Mouse (Mus musculus) heart, adult 11 months (tissue): Measurements from ENCODE around the gene Armt1.

Source experiments
- DNase-seq: peaks from one replicate; pipeline ENCODE4 v3.0.0; 2022

Gene Armt1

DNA sequence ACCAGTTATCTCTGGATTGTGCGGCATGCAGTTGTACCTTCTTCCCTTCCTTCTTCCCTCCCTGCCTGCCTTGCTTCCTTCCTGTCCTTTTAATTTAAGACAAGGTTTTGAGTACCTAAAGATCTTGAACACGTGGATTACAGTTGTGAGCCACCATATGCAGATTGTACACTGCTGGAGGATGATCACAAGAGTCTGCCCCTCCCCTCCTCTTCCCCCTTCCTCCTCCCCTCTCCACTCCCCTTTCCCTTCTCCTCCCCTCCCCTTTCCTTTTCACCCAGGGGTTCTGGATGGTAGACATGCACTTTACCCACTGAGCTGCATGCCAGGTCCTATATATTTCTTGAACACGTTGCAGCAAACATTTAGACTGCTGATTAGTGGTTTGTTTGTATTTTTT, 3.1 kb downstream of the Armt1 start:
- no peak for DNase-seq

GRCm38 (mm10) chr10:4456409-4456808, 24.1 kb downstream of the Armt1 start:
- peak; percentile 87 for DNase-seq

DNA sequence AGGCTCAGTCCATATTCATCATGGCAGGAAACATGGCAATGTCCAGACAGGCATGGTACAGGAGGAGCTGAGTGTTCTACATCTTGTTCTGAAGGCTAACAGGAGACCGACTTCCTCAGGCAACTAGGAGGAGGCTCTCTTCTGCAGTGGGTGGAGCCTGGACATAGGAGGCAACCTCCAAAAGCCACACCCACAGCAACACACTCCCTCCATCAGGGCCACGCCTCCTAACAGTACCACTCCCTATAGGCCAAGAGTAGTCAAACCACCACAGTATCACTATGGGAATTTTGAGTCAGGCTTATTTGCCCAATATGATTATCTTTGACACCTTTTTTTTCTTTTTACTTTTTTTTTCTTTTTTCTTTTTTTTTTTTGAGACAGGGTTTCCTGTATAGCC, 27.9 kb downstream of the Armt1 start:
- DNase-seq = peak; percentile 84

GRCm38 (mm10) chr10:4465799-4466198, 33.5 kb downstream of the Armt1 start:
- peak; percentile 52 for DNase-seq

DNA sequence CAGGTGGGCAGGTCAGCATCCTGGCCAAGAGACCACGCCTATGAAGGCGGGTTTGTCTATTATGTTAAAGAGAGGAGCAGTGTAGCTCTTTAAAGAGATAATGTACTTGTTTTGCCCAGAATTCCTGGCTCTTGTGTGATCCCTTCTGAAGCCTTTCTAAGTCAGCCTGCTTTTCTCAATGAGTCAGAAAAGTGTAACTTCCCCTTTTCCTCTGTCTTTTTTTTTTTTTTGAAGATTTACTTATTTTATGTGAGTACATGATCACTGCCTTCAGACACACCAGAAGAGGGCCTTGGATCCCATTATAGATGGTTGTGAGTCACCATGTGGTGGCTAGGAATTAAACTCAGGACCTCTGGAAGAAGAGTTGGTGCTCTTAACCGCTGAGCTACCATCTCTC, 37.1 kb downstream of the Armt1 start:
- DNase-seq = peak; percentile 31

DNA sequence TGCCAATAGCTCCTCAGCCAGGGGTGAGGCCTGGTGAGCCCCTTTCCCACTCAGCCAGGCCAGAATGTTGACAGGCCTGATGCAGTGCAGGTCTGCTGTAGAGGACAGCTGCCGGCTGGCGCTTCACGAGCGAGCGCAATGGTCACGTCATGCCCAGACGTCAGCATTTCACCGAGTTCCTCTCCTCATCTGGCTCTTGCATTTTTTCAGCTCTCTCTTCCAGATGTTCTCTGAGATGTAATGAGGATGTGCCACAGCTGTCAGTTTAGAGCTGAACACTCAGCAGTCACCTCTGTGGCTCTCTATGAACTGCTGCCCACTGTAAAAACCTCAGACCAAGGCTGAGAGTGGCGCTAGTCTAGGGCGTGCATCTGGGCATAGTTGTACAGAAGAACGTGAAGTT, 41.3 kb downstream of the Armt1 start:
- peak; percentile 91 for DNase-seq

DNA sequence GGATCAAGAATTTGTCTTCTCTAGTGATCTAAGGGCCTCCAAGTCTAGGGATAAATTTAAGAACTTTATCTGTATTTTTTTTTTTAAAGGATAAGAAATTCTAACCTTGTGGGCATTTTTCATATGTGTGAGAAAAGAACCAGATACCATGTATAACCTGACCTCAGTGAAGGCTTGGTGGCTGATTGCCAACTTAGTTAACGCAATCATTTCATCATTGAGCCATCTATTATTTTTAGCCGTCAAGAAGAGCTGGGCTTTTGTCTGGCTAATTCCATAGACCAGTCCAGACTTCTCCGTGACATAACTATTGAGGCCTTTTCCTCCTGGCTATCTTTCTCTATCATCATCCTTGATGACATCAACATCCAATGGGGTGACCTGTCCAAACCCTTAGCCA, 43.2 kb downstream of the Armt1 start:
- DNase-seq = peak; percentile 4

GRCm38 (mm10) chr10:4476604-4477003, 44.3 kb downstream of the Armt1 start:
- DNase-seq = no peak

DNA sequence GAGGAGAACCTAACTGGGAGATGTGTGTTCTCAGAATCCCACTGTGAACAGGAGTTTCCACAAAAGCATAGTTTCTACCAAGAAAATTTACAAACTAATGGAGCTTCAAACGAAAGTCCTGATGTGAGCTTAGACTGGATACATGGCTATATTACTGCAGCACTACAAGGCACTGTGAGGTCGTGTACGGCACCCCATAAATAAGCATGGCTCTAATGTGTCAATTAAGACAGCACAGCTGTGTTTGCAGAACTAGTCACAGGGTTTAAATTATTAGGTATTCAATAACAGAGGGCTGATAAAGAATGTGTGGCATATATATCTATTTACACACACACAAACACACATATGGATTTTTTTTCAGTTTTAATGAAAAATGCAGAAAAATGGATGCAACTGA, 48.7 kb downstream of the Armt1 start:
- DNase-seq = no peak

GRCm38 (mm10) chr10:4481695-4482094, 49.4 kb downstream of the Armt1 start:
- peak; percentile 96 for DNase-seq

DNA sequence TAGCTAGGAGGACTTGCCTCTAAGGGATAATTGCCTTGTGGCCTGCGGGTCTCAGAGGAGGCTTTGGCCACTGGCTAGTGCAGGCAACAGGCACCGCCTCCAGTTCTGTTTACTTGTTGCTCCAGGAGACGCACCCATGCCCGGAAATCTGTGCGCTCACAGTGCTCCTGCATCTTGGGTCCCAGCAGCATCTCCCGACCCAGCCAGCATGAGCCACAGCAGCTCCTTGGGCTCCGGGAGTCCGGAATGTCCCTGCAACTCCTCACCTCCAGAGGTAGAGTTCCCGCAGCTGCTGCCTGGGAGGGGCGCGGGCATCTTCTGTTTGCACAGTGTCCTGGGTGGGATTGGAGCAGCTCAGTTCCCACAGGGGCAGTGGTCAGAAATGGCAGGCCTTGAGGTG, 50.1 kb downstream of the Armt1 start, which contains the start of gene Ccdc170:
Gene Ccdc170 (plus strand): TSS at position 148 of the 400 bp plus-strand sequence.
- DNase-seq = peak; percentile 96

- DNase-seq = no peak
These were observed 51.6 kb downstream of the Armt1 start for GRCm38 (mm10) chr10:4483848-4484247.

- no peak for DNase-seq
These were observed 52.7 kb downstream of the Armt1 start for GRCm38 (mm10) chr10:4484986-4485385.

- DNase-seq = no peak
These were observed 57.6 kb downstream of the Armt1 start for GRCm38 (mm10) chr10:4489865-4490264.

DNA sequence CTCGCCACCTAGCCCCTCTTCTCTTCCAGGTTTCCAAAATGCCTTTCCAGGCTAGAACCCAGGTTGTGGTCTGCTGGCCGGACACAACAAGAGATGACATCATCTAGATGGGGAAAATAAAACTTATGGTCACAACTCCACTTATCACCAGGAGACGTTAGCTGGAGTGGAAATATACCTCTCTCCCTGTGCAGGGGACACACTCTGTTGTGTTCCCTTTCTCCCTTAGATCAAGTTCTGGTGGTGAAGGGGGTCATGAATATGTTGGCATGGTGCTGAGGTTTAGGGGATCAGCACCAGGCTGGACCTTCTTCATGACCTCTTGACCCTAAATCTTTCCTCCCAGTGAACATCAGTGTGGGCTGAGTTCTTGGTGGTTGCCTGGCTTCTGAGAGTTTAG, 59.0 kb downstream of the Armt1 start:
- no peak for DNase-seq

- DNase-seq = no peak
These were observed 59.8 kb downstream of the Armt1 start for GRCm38 (mm10) chr10:4492045-4492444.

GRCm38 (mm10) chr10:4492909-4493308, 60.6 kb downstream of the Armt1 start:
- no peak for DNase-seq

- DNase-seq = no peak
These were observed 71.0 kb downstream of the Armt1 start for GRCm38 (mm10) chr10:4503251-4503650.
